Mouse (Mus musculus) myocyte (in vitro differentiated cells): Measurements from ENCODE around the gene Abhd5.

ENCODE experiments used
- POLR2A ChIP-seq: IDR thresholded peaks from one replicate; pipeline ENCODE4 v1.6.1; 2011; ENCODE audit warnings: low read depth, mild to moderate bottlenecking, control low read depth, moderate library complexity; ENCODE audit not compliant: insufficient read length
- REST ChIP-seq: IDR thresholded peaks from one replicate; pipeline ENCODE4 v1.6.1; 2011; ENCODE audit warnings: mild to moderate bottlenecking, control low read depth, moderate library complexity; ENCODE audit not compliant: insufficient read depth, insufficient read length
- USF1 ChIP-seq: IDR thresholded peaks from one replicate; pipeline ENCODE4 v1.6.1; 2011; ENCODE audit warnings: low read depth, mild to moderate bottlenecking, control low read depth, moderate library complexity

- TF ChIP-seq REST (no peak), POLR2A (no peak), USF1 (no peak)
Measured at GRCm38 (mm10) chr9:122424941-122425608, 73.7 kb downstream of the Abhd5 start.
